Mouse (Mus musculus) neutrophil, adult 5-6 weeks (primary cell): ENCODE data around the gene 4931422A03Rik. TPM values are rescaled to one million over a fixed set of nuclear protein-coding genes. Genes with fewer than 3 reads are reported as not detected.
"Not testable (repeated sequence)": the region's sequence is repeated elsewhere in the genome, so short reads cannot be mapped to it uniquely, and the experiment has no call there.

Experiments
- ATAC-seq: fragments of 151-379, 151-347 bp; 2 replicates; pipeline ENCODE4 v1.8.0; 2017; ENCODE audit warnings: mild to moderate bottlenecking, moderate TSS enrichment; ENCODE audit not compliant: insufficient number of reproducible peaks, poor library complexity, low FRiP score, severe bottlenecking; ENCODE audit errors: extremely low read depth
- total RNA-seq: library from RNA; stranded (forward); fragments of 200-1000 nt; gene quantifications from 2 replicates; pipeline ENCODE4 v1.2.3, GENCODE M21; 2017

4931422A03Rik gene
- total RNA-seq, 1 experiment from 2014 or later, result not detected

- ATAC-seq, result no peak
Measured at GRCm38 (mm10) chr2:104030381-104030780, 2.2 kb upstream of the 4931422A03Rik start.

- no peak for ATAC-seq
Measured at GRCm38 (mm10) chr2:104029074-104029473, 913 bp upstream of the 4931422A03Rik start.

- peak; percentile 82 for ATAC-seq
Measured at GRCm38 (mm10) chr2:104027458-104028138, 563 bp downstream of the 4931422A03Rik start, which contains the start of gene Fbxo3. Fbxo3 (plus strand) TSS chr2:104027721.

- ATAC-seq, result no peak
Measured at GRCm38 (mm10) chr2:104024656-104025055, 3.5 kb downstream of the 4931422A03Rik start.

GRCm38 (mm10) chr2:104023096-104023495 is 5.1 kb downstream of the 4931422A03Rik start:
- ATAC-seq, result no peak

GRCm38 (mm10) chr2:104008853-104009252 is 19.3 kb downstream of the 4931422A03Rik start:
- ATAC-seq, result not testable (repeated sequence)

- ATAC-seq, result no peak
Measured at GRCm38 (mm10) chr2:104007793-104008519, 20.2 kb downstream of the 4931422A03Rik start.

- peak; percentile 67; the same call in 1 of the 2 replicates for ATAC-seq
Measured at GRCm38 (mm10) chr2:104002711-104003413, 25.3 kb downstream of the 4931422A03Rik start.

GRCm38 (mm10) chr2:104001861-104002260 is 26.3 kb downstream of the 4931422A03Rik start:
- ATAC-seq, result no peak

GRCm38 (mm10) chr2:104001076-104001475 is 27.1 kb downstream of the 4931422A03Rik start:
- ATAC-seq, result peak; percentile 71; the same call in 1 of the 2 replicates

- ATAC-seq, result no peak
Measured at GRCm38 (mm10) chr2:103992618-103993332, 35.4 kb downstream of the 4931422A03Rik start.

- ATAC-seq, result no peak
Measured at GRCm38 (mm10) chr2:103992162-103992561, 36.0 kb downstream of the 4931422A03Rik start.

- no peak for ATAC-seq
Measured at GRCm38 (mm10) chr2:103991303-103991702, 36.9 kb downstream of the 4931422A03Rik start.

- ATAC-seq, result no peak
Measured at GRCm38 (mm10) chr2:103989724-103990123, 38.4 kb downstream of the 4931422A03Rik start.

GRCm38 (mm10) chr2:103987595-103987994 is 40.6 kb downstream of the 4931422A03Rik start:
- not testable (repeated sequence) for ATAC-seq

- ATAC-seq, result no peak
Measured at GRCm38 (mm10) chr2:103983146-103983545, 45.0 kb downstream of the 4931422A03Rik start.

GRCm38 (mm10) chr2:103982250-103982649 is 45.9 kb downstream of the 4931422A03Rik start:
- peak; percentile 70; the same call in 1 of the 2 replicates for ATAC-seq

- no peak for ATAC-seq
Measured at GRCm38 (mm10) chr2:103977716-103978115, 50.4 kb downstream of the 4931422A03Rik start.

GRCm38 (mm10) chr2:103977216-103977615 is 50.9 kb downstream of the 4931422A03Rik start:
- no peak for ATAC-seq
